In genomic region chr7:101171002-101171401, GRCm38 (mm10) we compare ENCODE assay signal across 22 mouse cellular contexts.
DNase-seq lines count a peak whose midpoint lies in the region; ATAC-seq and TF ChIP-seq lines count a peak whose summit lies in the region.
"Had no signal": no experiment of that assay in that cellular context is flagged by ENCODE, and none has a peak within 500 bp of the region (broad histone marks: within the 10 kb centered on the region; RNA-seq: fewer than 3 reads in every experiment).

No protein-coding gene starts in this region.

- dilution Hi-C loops in CH12.LX (cut with MboI; ENCODE audit: extremely low pct_ligation_motif_present, extremely low pct_unique_long_range_greater_than_20kb, low sequenced_read_pairs) = no loop called here

- TF ChIP-seq EP300 in heart, adult 2 months (IDR thresholded peaks at IDR 0.05; ENCODE audit: insufficient read depth, low read depth, low read length) = no peak
- TF ChIP-seq EP300 in CH12.LX (IDR thresholded peaks at IDR 0.05; ENCODE audit: low read length) = peak; percentile 61; the same call in 1 of the 2 replicates

- intact Hi-C loops in heart, adult 2 months (cut with DNase I) = no loop called here
- intact Hi-C loops in heart, postnatal 14 days (cut with DNase I) = no loop called here
- intact Hi-C loops in left cerebral cortex, adult 2 months (cut with DNase I) = no loop called here

- no peak for TF ChIP-seq POLR2A in heart, adult 2 months (IDR thresholded peaks at IDR 0.05; ENCODE audit: insufficient read depth, low read depth, low read length)
- TF ChIP-seq POLR2A in CH12.LX (IDR thresholded peaks at IDR 0.05; ENCODE audit: low read depth, low read length) = no peak

- H3K9ac ChIP-seq in heart, adult 2 months (ENCODE audit: low read depth, low read length) = no peak overlapping the region
- peak overlapping the region; percentile 53; the same call in 1 of the 2 replicates for H3K9ac ChIP-seq in CH12.LX (ENCODE audit: insufficient read depth, low read depth)
- no peak overlapping the region for H3K9ac ChIP-seq in forebrain, embryonic 16.5 days (replicated peaks; ENCODE audit: low read depth, low read length)
- H3K9ac ChIP-seq: embryonic facial prominence, embryonic 12.5 days; forebrain, embryonic 13.5 days; forebrain, embryonic 15.5 days had no signal

- TF ChIP-seq CTCF in heart, adult 2 months (IDR thresholded peaks at IDR 0.05) = no peak
- no peak for TF ChIP-seq CTCF in left cerebral cortex, adult 2 months (IDR thresholded peaks at IDR 0.05)
- no peak for TF ChIP-seq CTCF in CH12.LX (conservative IDR thresholded peaks at IDR 0.05 in 1 of 2, IDR thresholded peaks at IDR 0.05 in 1 of 2; ENCODE audit: low read depth in 2 of 2, low read length in 2 of 2)

- H3K9me3 ChIP-seq in CH12.LX (replicated peaks; ENCODE audit: low read length) = no peaks in the 10 kb centered on the region
- H3K9me3 ChIP-seq in forebrain, embryonic 16.5 days (ENCODE audit: control insufficient read depth, low read length) = no peaks in the 10 kb centered on the region
- H3K9me3 ChIP-seq: embryonic facial prominence, embryonic 10.5 days; embryonic facial prominence, embryonic 12.5 days; forebrain, embryonic 13.5 days; forebrain, embryonic 15.5 days; G1E had no signal

- ATAC-seq in forebrain, embryonic 16.5 days = no peak
- ATAC-seq: activated CD4-positive, CD25-positive, alpha-beta regulatory T cell, adult 4 months; forebrain, embryonic 13.5 days; forebrain, embryonic 15.5 days; Patski had no signal

- H3K4me1 ChIP-seq in heart, adult 2 months (ENCODE audit: control insufficient read depth, insufficient read depth, low read length) = no peaks in the 10 kb centered on the region; the same call in 1 of the 2 replicates
- peaks cover 6 to 69% of the 10 kb centered on the region in 2 experiments for H3K4me1 ChIP-seq in CH12.LX (ENCODE audit: control insufficient read depth in 1 of 2, insufficient read depth in 2 of 2)
- peaks cover 5% of the 10 kb centered on the region; the same call in 1 of the 2 replicates for H3K4me1 ChIP-seq in forebrain, embryonic 16.5 days (replicated peaks; ENCODE audit: control insufficient read depth, insufficient read depth, low read length)

- no peak overlapping the region for H3K4me2 ChIP-seq in CH12.LX (ENCODE audit: insufficient read depth, low read depth, poor library complexity, severe bottlenecking)
- H3K4me2 ChIP-seq in forebrain, embryonic 16.5 days (ENCODE audit: low read length) = no peak overlapping the region
- H3K4me2 ChIP-seq: embryonic facial prominence, embryonic 12.5 days; forebrain, embryonic 13.5 days; forebrain, embryonic 15.5 days had no signal

- no peak for DNase-seq in heart, adult 2 months
- DNase-seq in heart, postnatal 14 days = no peak
- DNase-seq in left cerebral cortex, adult 2 months (ENCODE audit: extremely low spot score in 1 of 2, low spot score in 2 of 2) = no peak
- no peak for DNase-seq in left cerebral cortex, adult 11 months (ENCODE audit: low spot score)
- DNase-seq in CH12.LX (ENCODE audit: extremely low read depth) = peak; percentile 56
- DNase-seq in splenic B cell, adult 2 months (ENCODE audit: low read depth, low spot score) = peak; percentile 25
- DNase-seq: adrenal gland, adult 8-10 months; adrenal gland, postnatal 14 days; adrenal gland, postnatal 36 days; cerebellum, adult 11-12 months; cerebellum, adult 2 months; cerebellum, adult 9-10 months; cerebellum, postnatal 10 days; cerebellum, postnatal 25 days had no signal

- no peak overlapping the region for H3K4me3 ChIP-seq in heart, adult 2 months
- H3K4me3 ChIP-seq in left cerebral cortex, adult 2 months = no peak overlapping the region
- H3K4me3 ChIP-seq in CH12.LX (replicated peaks in 1 of 3; ENCODE audit: low read depth in 2 of 3, low read length in 2 of 3, poor library complexity in 1 of 3) = no peak overlapping the region
- H3K4me3 ChIP-seq in forebrain, embryonic 16.5 days (replicated peaks; ENCODE audit: low read length) = no peak overlapping the region
- H3K4me3 ChIP-seq: embryonic facial prominence, embryonic 10.5 days; embryonic facial prominence, embryonic 12.5 days; forebrain, embryonic 13.5 days; forebrain, embryonic 15.5 days had no signal

- WGBS in heart, adult 2 months = 75% methylated on average over 1 of the region's 1 CpGs
- 82% methylated on average over 1 of the region's 1 CpGs for WGBS in forebrain, embryonic 16.5 days

- peak overlapping the region; percentile 29; the same call in 1 of the 2 replicates for H3K27ac ChIP-seq in heart, adult 2 months
- H3K27ac ChIP-seq in left cerebral cortex, adult 2 months = 0 out of 2 replicates have a peak overlapping the region, but pooled peaks have one; percentile 4
- no peak overlapping the region for H3K27ac ChIP-seq in CH12.LX (ENCODE audit: insufficient read depth, low read depth)
- H3K27ac ChIP-seq in forebrain, embryonic 16.5 days (ENCODE audit: low read length) = no peak overlapping the region
- H3K27ac ChIP-seq: embryonic facial prominence, embryonic 10.5 days; embryonic facial prominence, embryonic 12.5 days; forebrain, embryonic 13.5 days; forebrain, embryonic 15.5 days had no signal

- no peak for TF ChIP-seq RAD21 in CH12.LX (IDR thresholded peaks at IDR 0.05; ENCODE audit: low read depth, low read length)

- peaks cover 3% of the 10 kb centered on the region for H3K36me3 ChIP-seq in heart, adult 2 months (ENCODE audit: control insufficient read depth, insufficient read depth, low read length)
- peaks cover 6 to 9% of the 10 kb centered on the region in 2 experiments for H3K36me3 ChIP-seq in CH12.LX (replicated peaks in 1 of 2; ENCODE audit: control insufficient read depth in 1 of 2, insufficient read depth in 1 of 2, low read length in 1 of 2)
- H3K36me3 ChIP-seq in splenic B cell, adult 2 months (ENCODE audit: control insufficient read depth, insufficient read depth, low read length, poor library complexity, severe bottlenecking) = 0 out of 2 replicates have a peak, but pooled peaks cover 4% of the 10 kb centered on the region
- no peaks in the 10 kb centered on the region for H3K36me3 ChIP-seq in forebrain, embryonic 16.5 days (ENCODE audit: control insufficient read depth, insufficient read depth)
- H3K36me3 ChIP-seq: embryonic facial prominence, embryonic 10.5 days; embryonic facial prominence, embryonic 12.5 days; forebrain, embryonic 15.5 days; G1E had no signal

- in situ Hi-C loops in CH12.LX (cut with MboI; ENCODE audit: low pct_ligation_motif_present, low pct_unique_long_range_greater_than_20kb, low sequenced_read_pairs) = no loop called here

- no peaks in the 10 kb centered on the region for H3K27me3 ChIP-seq in heart, adult 2 months (ENCODE audit: control insufficient read depth, insufficient read depth, low read length)
- no peaks in the 10 kb centered on the region for H3K27me3 ChIP-seq in CH12.LX (replicated peaks)
- H3K27me3 ChIP-seq in splenic B cell, adult 2 months (ENCODE audit: control insufficient read depth, insufficient read depth, low read length, poor library complexity, severe bottlenecking) = no peaks in the 10 kb centered on the region
- no peaks in the 10 kb centered on the region for H3K27me3 ChIP-seq in forebrain, embryonic 16.5 days (replicated peaks; ENCODE audit: control insufficient read depth, insufficient read depth, low read length)
- H3K27me3 ChIP-seq: embryonic facial prominence, embryonic 12.5 days; forebrain, embryonic 13.5 days; forebrain, embryonic 15.5 days; Patski had no signal

- no peaks in the 10 kb centered on the region; the same call in 1 of the 2 replicates for H3K79me2 ChIP-seq in heart, adult 2 months (replicated peaks; ENCODE audit: control insufficient read depth, insufficient read depth, low read length)
- peaks cover 22% of the 10 kb centered on the region for H3K79me2 ChIP-seq in CH12.LX (replicated peaks; ENCODE audit: control insufficient read depth, extremely low read depth, insufficient read depth, poor library complexity, severe bottlenecking)

TF ChIP-seq in CH12.LX, 34 proteins besides CTCF, POLR2A, EP300 and RAD21 (continues in another document):
- peak; percentile 69; the same call in 1 of the 2 replicates for TF ChIP-seq MXI1 (IDR thresholded peaks at IDR 0.05; ENCODE audit: low read depth, low read length)
- TF ChIP-seq ELF1 (IDR thresholded peaks at IDR 0.05; ENCODE audit: low read depth, low read length) = 0 out of 2 replicates have a peak, but pooled peaks have one; percentile 18
- TF ChIP-seq MEF2A (IDR thresholded peaks at IDR 0.05; ENCODE audit: borderline replicate concordance, low read depth, low read length) = peak; percentile 43; the same call in 1 of the 2 replicates
- no peak for TF ChIP-seq GABPA (IDR thresholded peaks at IDR 0.05; ENCODE audit: insufficient replicate concordance, low read depth, low read length)
- TF ChIP-seq NRF1 (IDR thresholded peaks at IDR 0.05; ENCODE audit: low read depth, low read length) = no peak
- peak; percentile 53; the same call in 1 of the 2 replicates for TF ChIP-seq MAZ (IDR thresholded peaks at IDR 0.05; ENCODE audit: low read depth, low read length)
- no peak for TF ChIP-seq CHD2 (IDR thresholded peaks at IDR 0.05; ENCODE audit: low read length)
- TF ChIP-seq MAX (IDR thresholded peaks at IDR 0.05; ENCODE audit: low read length) = no peak
- TF ChIP-seq POLR2AphosphoS2 (IDR thresholded peaks at IDR 0.05; ENCODE audit: low read depth, low read length) = no peak
- 0 out of 2 replicates have a peak, but pooled peaks have one; percentile 20 for TF ChIP-seq TCF12 (IDR thresholded peaks at IDR 0.05; ENCODE audit: low read depth, low read length)
- TF ChIP-seq JUN (IDR thresholded peaks at IDR 0.05; ENCODE audit: insufficient read depth, low read depth, low read length) = no peak
- 0 out of 2 replicates have a peak, but pooled peaks have one; percentile 38 for TF ChIP-seq IRF4 (IDR thresholded peaks at IDR 0.05; ENCODE audit: low read depth, low read length)
- TF ChIP-seq ZC3H11A (IDR thresholded peaks at IDR 0.05; ENCODE audit: low read depth, low read length) = no peak
- no peak for TF ChIP-seq E2F4 (IDR thresholded peaks at IDR 0.05; ENCODE audit: insufficient replicate concordance, low read depth, low read length)
- TF ChIP-seq ZMIZ1 (IDR thresholded peaks at IDR 0.05; ENCODE audit: low read depth, low read length) = no peak
- TF ChIP-seq TBP (conservative IDR thresholded peaks at IDR 0.05; ENCODE audit: low read depth, low read length) = no peak; the same call in 1 of the 2 replicates
- TF ChIP-seq PAX5 (IDR thresholded peaks at IDR 0.05; ENCODE audit: low read length) = no peak
- TF ChIP-seq HCFC1 (IDR thresholded peaks at IDR 0.05; ENCODE audit: low read depth, low read length) = no peak
- TF ChIP-seq MAFK (IDR thresholded peaks at IDR 0.05; ENCODE audit: insufficient replicate concordance, low read length) = no peak
- no peak for TF ChIP-seq KAT2A (IDR thresholded peaks at IDR 0.05; ENCODE audit: insufficient replicate concordance, low read length)
- no peak for TF ChIP-seq USF1 (IDR thresholded peaks at IDR 0.05; ENCODE audit: low read depth, low read length)
- TF ChIP-seq MYC (IDR thresholded peaks at IDR 0.05; ENCODE audit: low read depth, low read length) = no peak
- 0 out of 2 replicates have a peak, but pooled peaks have one; percentile 28 for TF ChIP-seq JUND (conservative IDR thresholded peaks at IDR 0.05; ENCODE audit: low read depth, low read length)

Comparison
In these comparisons a context has a peak if more than half of its experiments do, and no peak if none do; other contexts are left out.
1. DNase-seq: peak in CH12.LX (single experiment) and splenic B cell, adult 2 months (single experiment); none in heart, adult 2 months (0 of 2), heart, postnatal 14 days (0 of 2), left cerebral cortex, adult 2 months (0 of 2) and left cerebral cortex, adult 11 months (single experiment).
2. H3K27ac ChIP-seq: peak in heart, adult 2 months (single experiment) and left cerebral cortex, adult 2 months (single experiment); none in CH12.LX (single experiment) and forebrain, embryonic 16.5 days (single experiment).